Mouse (Mus musculus): ENCODE measurements around the gene Pptc7. TPM values are rescaled to one million over a fixed set of nuclear protein-coding genes. Genes with fewer than 3 reads are reported as not detected.

Gene Pptc7
- total RNA-seq, 1 experiment, result 21.1 TPM

GRCm38 (mm10) chr5:122302810-122303745 lies 18.9 kb downstream of the Pptc7 start:
- Histone ChIP-seq H3K4me1 (ENCODE audit: control insufficient read depth in 2 of 2, insufficient read depth in 2 of 2, low read length in 2 of 2, poor library complexity in 1 of 2) (peaks cover 9 to 13% of the 10 kb centered on the region in 2 experiments), H3K9me3 (ENCODE audit: control insufficient read depth, insufficient read depth, low read depth, low read length) (no peaks in the 10 kb centered on the region), H3K9ac (ENCODE audit: insufficient read depth, low read depth, low read length, poor library complexity, severe bottlenecking) (no peak overlapping the region), H3K27ac (ENCODE audit: insufficient read depth, low read depth, low read length, poor library complexity, severe bottlenecking) (no peak overlapping the region), H3K36me3 (ENCODE audit: control insufficient read depth, insufficient read depth, low read length, poor library complexity, severe bottlenecking) (0 out of 2 replicates have a peak, but pooled peaks cover under 1% of the 10 kb centered on the region), H3K4me3 (ENCODE audit: insufficient read depth in 1 of 2, low read depth in 1 of 2, low read length in 2 of 2, poor library complexity in 1 of 2, severe bottlenecking in 1 of 2) (no peak overlapping the region)
- in situ Hi-C loops (cut with MboI; ENCODE audit: low sequenced_read_pairs in 2 of 2, unreplicated experiment in 2 of 2), result no loop called here
- no peak for DNase-seq (ENCODE audit: low read depth, low spot score)
- TF ChIP-seq ZC3H11A (IDR thresholded peaks at IDR 0.05; ENCODE audit: borderline replicate concordance, low read depth, low read length), result no peak
- TF ChIP-seq HCFC1 (IDR thresholded peaks at IDR 0.05; ENCODE audit: borderline replicate concordance, insufficient read depth, low read length), result no peak
- TF ChIP-seq ZNF384 (IDR thresholded peaks at IDR 0.05; ENCODE audit: low read depth, low read length), result no peak
- no peak for TF ChIP-seq CHD2 (IDR thresholded peaks at IDR 0.05; ENCODE audit: low read depth, low read length)
- no peak for TF ChIP-seq MAFK (IDR thresholded peaks at IDR 0.05; ENCODE audit: insufficient read depth, low read depth, low read length)

DNA sequence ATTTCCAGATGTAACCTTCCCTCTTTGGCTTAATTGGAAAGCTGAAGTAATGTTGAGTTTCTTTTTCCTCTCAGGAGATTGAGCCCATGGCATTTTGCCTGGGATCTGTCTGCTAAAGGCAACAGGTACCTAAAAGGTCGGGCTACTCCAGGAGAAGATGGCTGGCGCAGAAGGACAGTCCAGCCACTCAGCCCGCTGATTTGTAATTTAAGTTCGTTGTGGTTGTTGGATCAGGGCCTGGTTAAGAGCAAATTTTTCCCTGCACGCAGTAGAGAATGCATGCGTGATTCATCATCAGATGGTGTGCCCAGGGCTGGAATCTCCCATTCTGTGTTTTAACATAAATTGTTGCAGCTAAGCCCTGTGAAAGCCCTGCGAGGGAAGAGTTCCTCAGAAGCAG lies 19.8 kb downstream of the Pptc7 start:
- Histone ChIP-seq H3K4me3 (ENCODE audit: insufficient read depth in 1 of 2, low read depth in 1 of 2, low read length in 2 of 2, poor library complexity in 1 of 2, severe bottlenecking in 1 of 2) (no peak overlapping the region), H3K9me3 (ENCODE audit: control insufficient read depth, insufficient read depth, low read depth, low read length) (no peaks in the 10 kb centered on the region), H3K36me3 (ENCODE audit: control insufficient read depth, insufficient read depth, low read length, poor library complexity, severe bottlenecking) (peaks cover 4% of the 10 kb centered on the region; the same call in 1 of the 2 replicates), H3K9ac (ENCODE audit: insufficient read depth, low read depth, low read length, poor library complexity, severe bottlenecking) (no peak overlapping the region), H3K4me1 (ENCODE audit: control insufficient read depth in 2 of 2, insufficient read depth in 2 of 2, low read length in 2 of 2, poor library complexity in 1 of 2) (peaks cover 9 to 13% of the 10 kb centered on the region in 2 experiments), H3K27ac (ENCODE audit: insufficient read depth, low read depth, low read length, poor library complexity, severe bottlenecking) (no peak overlapping the region; the same call in 1 of the 2 replicates)
- in situ Hi-C loops (cut with MboI; ENCODE audit: low sequenced_read_pairs in 2 of 2, unreplicated experiment in 2 of 2), result no loop called here
- TF ChIP-seq HCFC1 (IDR thresholded peaks at IDR 0.05; ENCODE audit: borderline replicate concordance, insufficient read depth, low read length), result no peak
- no peak for TF ChIP-seq MAFK (IDR thresholded peaks at IDR 0.05; ENCODE audit: insufficient read depth, low read depth, low read length)
- TF ChIP-seq ZC3H11A (IDR thresholded peaks at IDR 0.05; ENCODE audit: borderline replicate concordance, low read depth, low read length), result no peak
- TF ChIP-seq ZNF384 (IDR thresholded peaks at IDR 0.05; ENCODE audit: low read depth, low read length), result no peak
- TF ChIP-seq CHD2 (IDR thresholded peaks at IDR 0.05; ENCODE audit: low read depth, low read length), result no peak
- DNase-seq (ENCODE audit: low read depth, low spot score), result no peak

GRCm38 (mm10) chr5:122304541-122304940 lies 20.4 kb downstream of the Pptc7 start:
- H3K9me3 ChIP-seq (ENCODE audit: control insufficient read depth, insufficient read depth, low read depth, low read length), result no peaks in the 10 kb centered on the region

GRCm38 (mm10) chr5:122305472-122305871 lies 21.3 kb downstream of the Pptc7 start:
- no peak overlapping the region for H3K4me3 ChIP-seq (ENCODE audit: insufficient read depth in 1 of 2, low read depth in 1 of 2, low read length in 2 of 2, poor library complexity in 1 of 2, severe bottlenecking in 1 of 2)
- H3K36me3 ChIP-seq (ENCODE audit: control insufficient read depth, insufficient read depth, low read length, poor library complexity, severe bottlenecking), result peaks cover 7% of the 10 kb centered on the region; the same call in 1 of the 2 replicates
- DNase-seq (ENCODE audit: low read depth, low spot score), result no peak
- TF ChIP-seq ZC3H11A (IDR thresholded peaks at IDR 0.05; ENCODE audit: borderline replicate concordance, low read depth, low read length), result no peak
- TF ChIP-seq ZNF384 (IDR thresholded peaks at IDR 0.05; ENCODE audit: low read depth, low read length), result no peak
- no peak for TF ChIP-seq CHD2 (IDR thresholded peaks at IDR 0.05; ENCODE audit: low read depth, low read length)
- TF ChIP-seq HCFC1 (IDR thresholded peaks at IDR 0.05; ENCODE audit: borderline replicate concordance, insufficient read depth, low read length), result no peak
- 0 out of 2 replicates have a peak, but pooled peaks have one; percentile 29 for TF ChIP-seq MAFK (IDR thresholded peaks at IDR 0.05; ENCODE audit: insufficient read depth, low read depth, low read length)
- H3K4me1 ChIP-seq (ENCODE audit: control insufficient read depth in 2 of 2, insufficient read depth in 2 of 2, low read length in 2 of 2, poor library complexity in 1 of 2), result peaks cover 9 to 10% of the 10 kb centered on the region in 2 experiments
- no peak overlapping the region for H3K27ac ChIP-seq (ENCODE audit: insufficient read depth, low read depth, low read length, poor library complexity, severe bottlenecking)
- no peaks in the 10 kb centered on the region for H3K9me3 ChIP-seq (ENCODE audit: control insufficient read depth, insufficient read depth, low read depth, low read length)
- in situ Hi-C loops (cut with MboI; ENCODE audit: low sequenced_read_pairs in 2 of 2, unreplicated experiment in 2 of 2), result no loop called here
- H3K9ac ChIP-seq (ENCODE audit: insufficient read depth, low read depth, low read length, poor library complexity, severe bottlenecking), result no peak overlapping the region

More at GRCm38 (mm10) chr5:122304541-122304940, 20.4 kb downstream of the Pptc7 start:
- TF ChIP-seq ZC3H11A (IDR thresholded peaks at IDR 0.05; ENCODE audit: borderline replicate concordance, low read depth, low read length) (no peak), HCFC1 (IDR thresholded peaks at IDR 0.05; ENCODE audit: borderline replicate concordance, insufficient read depth, low read length) (no peak), ZNF384 (IDR thresholded peaks at IDR 0.05; ENCODE audit: low read depth, low read length) (no peak), MAFK (IDR thresholded peaks at IDR 0.05; ENCODE audit: insufficient read depth, low read depth, low read length) (no peak), CHD2 (IDR thresholded peaks at IDR 0.05; ENCODE audit: low read depth, low read length) (no peak)
- Histone ChIP-seq H3K4me1 (ENCODE audit: control insufficient read depth in 2 of 2, insufficient read depth in 2 of 2, low read length in 2 of 2, poor library complexity in 1 of 2) (peaks cover 9 to 13% of the 10 kb centered on the region in 2 experiments), H3K4me3 (ENCODE audit: insufficient read depth in 1 of 2, low read depth in 1 of 2, low read length in 2 of 2, poor library complexity in 1 of 2, severe bottlenecking in 1 of 2) (no peak overlapping the region), H3K36me3 (ENCODE audit: control insufficient read depth, insufficient read depth, low read length, poor library complexity, severe bottlenecking) (peaks cover 6% of the 10 kb centered on the region; the same call in 1 of the 2 replicates), H3K9ac (ENCODE audit: insufficient read depth, low read depth, low read length, poor library complexity, severe bottlenecking) (no peak overlapping the region), H3K27ac (ENCODE audit: insufficient read depth, low read depth, low read length, poor library complexity, severe bottlenecking) (no peak overlapping the region; the same call in 1 of the 2 replicates)
- in situ Hi-C loops (cut with MboI; ENCODE audit: low sequenced_read_pairs in 2 of 2, unreplicated experiment in 2 of 2), result no loop called here
- no peak for DNase-seq (ENCODE audit: low read depth, low spot score)
